Mouse (Mus musculus) heart, embryonic 16.5 days (tissue): Measurements from ENCODE around the gene Mical3. TPM values are rescaled to one million over a fixed set of nuclear protein-coding genes. Genes with fewer than 3 reads are reported as not detected.

ENCODE experiments used
- ATAC-seq: fragments of 200-750 bp; cut with Nextera tagmentation; replicated peaks from 2 replicates; pipeline ENCODE4 v1.8.0; 2017; ENCODE audit warnings: moderate number of reproducible peaks; ENCODE audit not compliant: insufficient read depth, low FRiP score; ENCODE audit errors: extremely low read depth
- H3K27ac ChIP-seq: fragments of 300-500 bp; sonication (generic); 2 replicates; pipeline ENCODE4 v1.5.1; 2014; ENCODE audit warnings: mild to moderate bottlenecking, low read length, control low read depth, moderate library complexity
- H3K27me3 ChIP-seq: fragments of 300-500 bp; sonication (generic); 2 replicates; pipeline ENCODE4 v1.6.1; 2014; ENCODE audit warnings: low read length, mixed read lengths; ENCODE audit not compliant: control insufficient read depth, insufficient read depth
- H3K36me3 ChIP-seq: fragments of 300-500 bp; sonication (generic); 2 replicates; pipeline ENCODE4 v1.6.1; 2014; ENCODE audit not compliant: control insufficient read depth, insufficient read depth
- H3K4me1 ChIP-seq: fragments of 300-500 bp; sonication (generic); 2 replicates; pipeline ENCODE4 v1.6.1; 2014; ENCODE audit warnings: low read length, mixed read lengths; ENCODE audit not compliant: control insufficient read depth, insufficient read depth
- H3K4me2 ChIP-seq: fragments of 300-500 bp; sonication (generic); 2 replicates; pipeline ENCODE4 v1.6.1; 2014; ENCODE audit warnings: low read depth, mild to moderate bottlenecking, control low read depth, low read length
- H3K4me3 ChIP-seq: fragments of 300-500 bp; sonication (generic); 2 replicates; pipeline ENCODE4 v1.5.1; 2014; ENCODE audit warnings: mild to moderate bottlenecking, control low read depth, low read length
- H3K9ac ChIP-seq: fragments of 300-500 bp; sonication (generic); 2 replicates; pipeline ENCODE4 v1.6.1; 2014; ENCODE audit warnings: low read length, control low read depth
- H3K9me3 ChIP-seq: fragments of 300-500 bp; sonication (generic); replicated peaks from 2 replicates; pipeline ENCODE4 v1.6.1; 2016; ENCODE audit warnings: low read length; ENCODE audit not compliant: control insufficient read depth
- WGBS: fragments of 180-500 bp; shearing (Covaris S2); extraction: QIAGEN DNeasy Blood & Tissue Kit; methylation state at CpG from one replicate; pipeline ENCODE4 v1.1.7; 2014; 5-methylcytosine and 5-hydroxymethylcytosine counted together
- polyA plus RNA-seq: library from polyadenylated mRNA; unstranded; fragments of >200 nt; fragmentation: Nextera tagmentation; extraction: Ambion mirVana; gene quantifications from 2 replicates; pipeline ENCODE4 v1.2.1, GENCODE M21; 2015

Gene Mical3
- polyA plus RNA-seq, 1 experiment from 2014 or later: 27.2 TPM

DNA sequence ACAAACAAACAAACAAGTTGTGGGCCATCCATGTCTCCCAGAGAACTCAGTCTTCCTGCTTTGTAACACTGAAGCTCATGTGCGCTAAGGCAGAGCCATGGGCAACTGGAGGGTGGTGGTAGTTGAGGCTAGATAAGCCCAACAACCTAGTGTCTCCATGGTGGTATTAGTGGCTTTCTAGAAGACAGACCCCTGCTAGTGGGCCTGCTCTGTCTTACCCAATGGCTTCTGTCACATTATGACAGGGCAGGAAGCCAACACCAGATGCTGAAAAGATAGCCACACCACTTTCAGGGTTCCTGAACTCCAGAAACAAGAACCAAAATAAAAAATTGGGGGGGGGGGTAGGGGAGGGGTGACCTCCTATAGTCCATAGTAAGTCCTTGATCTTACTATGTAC lies 55.0 kb downstream of the Mical3 start:
- no peak overlapping the region for H3K9ac ChIP-seq
- 91% methylated on average over 1 of the region's 1 CpGs for WGBS
- H3K4me1 ChIP-seq: peaks cover 46% of the 10 kb centered on the region
- no peak overlapping the region for H3K27ac ChIP-seq
- H3K4me3 ChIP-seq: no peak overlapping the region
- no peak overlapping the region for H3K4me2 ChIP-seq
- no peak for ATAC-seq
- no peaks in the 10 kb centered on the region for H3K9me3 ChIP-seq
- H3K36me3 ChIP-seq: no peaks in the 10 kb centered on the region
- no peaks in the 10 kb centered on the region for H3K27me3 ChIP-seq

DNA sequence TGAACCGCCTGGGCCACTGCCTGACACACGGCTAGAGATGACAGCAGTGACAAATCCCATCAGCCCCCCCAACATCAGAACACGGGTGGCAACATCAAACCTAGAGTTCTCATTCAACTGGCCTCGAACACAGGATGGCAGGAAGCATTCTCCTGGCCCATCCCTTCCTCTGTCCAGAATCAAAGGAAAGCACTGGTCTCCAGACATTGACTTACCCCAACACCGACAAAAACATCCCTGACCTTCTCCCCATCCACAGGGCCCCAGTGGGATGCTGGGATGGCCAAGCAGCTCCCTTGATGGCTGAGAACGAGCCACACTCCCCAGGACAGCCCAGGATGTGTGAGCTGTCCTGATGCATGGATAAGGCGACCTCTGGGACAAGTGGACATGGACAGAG lies 57.5 kb downstream of the Mical3 start:
- Histone ChIP-seq H3K27me3 (no peaks in the 10 kb centered on the region), H3K9ac (no peak overlapping the region), H3K9me3 (no peaks in the 10 kb centered on the region), H3K27ac (no peak overlapping the region), H3K4me2 (no peak overlapping the region), H3K4me1 (peaks cover 57% of the 10 kb centered on the region), H3K36me3 (no peaks in the 10 kb centered on the region), H3K4me3 (no peak overlapping the region)
- no peak for ATAC-seq
- WGBS: 69% methylated on average over 7 of the region's 7 CpGs

DNA sequence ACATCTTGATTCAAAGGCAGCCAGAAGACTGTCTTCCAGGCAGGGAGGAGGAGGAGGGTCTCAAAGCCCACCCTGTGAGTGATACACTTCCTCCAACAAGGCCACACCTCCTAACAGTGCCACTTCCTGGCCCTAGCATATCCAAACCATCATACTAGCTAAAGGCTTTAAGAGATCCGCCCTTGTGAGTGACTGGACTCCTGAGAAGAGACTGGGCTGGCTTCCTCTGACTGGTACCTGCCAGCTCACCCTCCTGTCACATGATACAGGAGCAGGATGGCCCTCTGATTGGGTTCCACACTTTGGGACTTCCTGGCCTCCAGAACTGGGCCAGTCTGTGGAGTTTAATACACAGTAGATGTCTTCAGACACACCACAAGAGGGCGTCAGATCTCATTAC lies 58.2 kb downstream of the Mical3 start:
- Histone ChIP-seq H3K36me3 (no peaks in the 10 kb centered on the region), H3K27me3 (no peaks in the 10 kb centered on the region), H3K4me2 (no peak overlapping the region), H3K9me3 (no peaks in the 10 kb centered on the region), H3K4me3 (no peak overlapping the region), H3K9ac (no peak overlapping the region), H3K27ac (no peak overlapping the region), H3K4me1 (peaks cover 62% of the 10 kb centered on the region)
- 72% methylated on average over 2 of the region's 2 CpGs for WGBS
- no peak for ATAC-seq

DNA sequence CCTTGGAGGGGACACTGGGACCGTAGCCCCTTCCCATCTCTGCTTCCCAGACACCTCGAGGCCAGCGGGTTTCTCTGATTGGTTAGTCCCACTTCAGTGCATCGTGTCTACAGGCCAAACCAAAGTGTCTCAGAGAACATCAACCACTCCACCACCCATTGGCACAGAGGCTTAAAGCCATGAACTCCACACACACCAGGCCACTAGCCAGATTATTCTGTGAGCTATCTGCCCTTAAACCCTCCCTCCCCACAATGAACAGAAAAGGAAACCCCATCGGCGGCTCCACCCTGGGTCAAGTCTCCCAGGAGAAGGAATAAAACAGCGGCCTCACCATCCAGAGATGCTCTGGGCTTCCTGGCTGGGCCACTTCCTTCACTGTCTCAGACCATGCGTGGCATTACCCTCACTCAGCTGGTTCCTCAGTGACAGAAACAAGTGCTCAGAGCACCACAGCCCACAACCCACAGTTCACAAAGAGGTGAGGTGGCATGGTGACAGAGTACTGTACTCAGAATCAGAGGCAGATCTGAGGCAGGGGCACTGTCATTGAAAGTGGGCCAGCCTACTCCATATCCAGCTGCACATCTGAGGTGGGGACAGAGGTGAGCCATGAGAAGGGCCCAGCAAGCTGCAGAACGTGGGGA lies 60.1 kb downstream of the Mical3 start:
- Histone ChIP-seq H3K4me3 (no peak overlapping the region), H3K9me3 (no peaks in the 10 kb centered on the region), H3K4me1 (peaks cover 68% of the 10 kb centered on the region), H3K9ac (no peak overlapping the region), H3K27me3 (no peaks in the 10 kb centered on the region), H3K4me2 (no peak overlapping the region), H3K27ac (no peak overlapping the region), H3K36me3 (no peaks in the 10 kb centered on the region)
- 65% methylated on average over 9 of the region's 9 CpGs for WGBS
- no peak for ATAC-seq

DNA sequence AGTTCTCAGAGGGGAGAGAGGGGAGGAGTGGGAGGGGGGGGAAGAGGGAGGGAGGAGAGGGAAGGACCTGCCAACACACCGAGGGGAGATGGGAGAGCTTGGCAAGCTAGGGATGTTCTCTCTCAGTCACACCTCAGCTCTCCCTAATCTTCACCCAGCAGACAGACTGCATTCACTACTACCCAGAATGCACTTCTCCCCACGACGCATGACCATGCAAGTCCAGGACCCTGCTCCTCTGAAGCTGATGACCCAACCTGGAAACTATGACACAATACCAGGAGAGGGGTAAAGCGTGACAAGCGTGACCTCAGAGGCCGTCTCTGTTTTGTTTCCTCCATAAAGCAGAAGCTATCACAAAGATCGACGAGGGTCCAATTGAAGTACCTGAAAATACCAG lies 61.6 kb downstream of the Mical3 start:
- 0 out of 2 replicates have a peak overlapping the region, but pooled peaks have one; percentile 2 for H3K4me2 ChIP-seq
- peaks cover 77% of the 10 kb centered on the region for H3K4me1 ChIP-seq
- no peaks in the 10 kb centered on the region for H3K36me3 ChIP-seq
- H3K9me3 ChIP-seq: no peaks in the 10 kb centered on the region
- H3K27me3 ChIP-seq: no peaks in the 10 kb centered on the region
- WGBS: 22% methylated on average over 8 of the region's 8 CpGs
- ATAC-seq: peak; percentile 66
- no peak overlapping the region for H3K4me3 ChIP-seq
- H3K27ac ChIP-seq: peak overlapping the region; percentile 83
- no peak overlapping the region for H3K9ac ChIP-seq

DNA sequence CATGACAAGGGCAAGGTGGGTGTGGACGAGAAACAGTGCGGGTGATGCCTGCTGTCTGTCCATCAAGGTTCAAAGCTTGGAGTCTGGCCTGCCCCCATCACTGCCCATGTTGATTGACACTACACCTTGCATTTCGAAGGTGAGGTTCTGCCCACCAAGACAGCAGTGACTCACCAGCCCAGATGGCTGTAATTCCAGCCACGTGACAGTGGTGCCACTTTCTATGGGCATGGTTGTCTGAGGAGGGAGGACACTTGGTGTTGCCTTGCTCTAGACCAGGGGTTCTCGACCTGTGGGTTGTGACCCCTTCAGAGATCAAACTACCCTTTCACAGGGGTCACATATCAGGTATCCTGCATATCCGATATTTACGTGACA lies 62.7 kb downstream of the Mical3 start:
- Histone ChIP-seq H3K4me1 (peaks cover 84% of the 10 kb centered on the region), H3K4me3 (no peak overlapping the region), H3K27me3 (no peaks in the 10 kb centered on the region), H3K4me2 (peak overlapping the region; percentile 11; the same call in 1 of the 2 replicates), H3K36me3 (no peaks in the 10 kb centered on the region), H3K9ac (no peak overlapping the region), H3K27ac (peak overlapping the region; percentile 83), H3K9me3 (no peaks in the 10 kb centered on the region)
- 57% methylated on average over 7 of the region's 7 CpGs for WGBS
- ATAC-seq: no peak

DNA sequence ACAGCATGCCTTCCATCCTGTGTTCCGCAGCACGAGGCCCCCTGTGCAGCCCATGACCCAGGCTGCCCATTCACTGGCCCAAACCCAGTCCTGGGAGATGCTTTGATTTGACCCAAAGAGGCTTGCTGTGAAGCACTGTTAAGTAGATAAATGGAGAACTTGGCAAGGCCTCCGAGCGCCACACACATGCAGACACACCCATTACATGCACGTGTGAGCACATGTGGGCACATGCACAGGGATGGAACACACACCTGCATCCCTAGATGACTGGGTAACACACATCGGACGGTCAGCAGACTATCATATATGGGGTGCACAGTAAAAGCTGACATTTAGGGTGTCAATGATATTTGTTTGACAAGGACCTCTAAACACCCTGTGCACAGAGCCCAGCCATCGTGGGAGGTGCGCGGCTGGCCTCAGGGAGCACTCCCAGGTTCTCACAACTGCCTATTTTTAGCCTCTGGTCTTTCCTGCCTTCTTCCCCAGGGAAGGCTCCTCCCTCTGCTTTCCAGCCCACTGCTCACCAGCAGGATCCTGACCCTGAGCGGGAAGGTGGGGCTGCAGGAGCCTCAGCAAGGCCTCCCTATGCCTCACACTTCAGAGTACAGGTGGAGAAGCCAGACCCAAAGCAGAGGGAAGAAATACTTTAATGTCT lies 63.2 kb downstream of the Mical3 start:
- no peaks in the 10 kb centered on the region for H3K9me3 ChIP-seq
- no peaks in the 10 kb centered on the region for H3K36me3 ChIP-seq
- peak; percentile 20 for ATAC-seq
- H3K4me3 ChIP-seq: no peak overlapping the region
- peak overlapping the region; percentile 11 for H3K4me2 ChIP-seq
- H3K27me3 ChIP-seq: no peaks in the 10 kb centered on the region
- H3K9ac ChIP-seq: 0 out of 2 replicates have a peak overlapping the region, but pooled peaks have one; percentile 4
- WGBS: 29% methylated on average over 11 of the region's 11 CpGs
- peaks cover 84% of the 10 kb centered on the region for H3K4me1 ChIP-seq
- peak overlapping the region; percentile 83 for H3K27ac ChIP-seq

DNA sequence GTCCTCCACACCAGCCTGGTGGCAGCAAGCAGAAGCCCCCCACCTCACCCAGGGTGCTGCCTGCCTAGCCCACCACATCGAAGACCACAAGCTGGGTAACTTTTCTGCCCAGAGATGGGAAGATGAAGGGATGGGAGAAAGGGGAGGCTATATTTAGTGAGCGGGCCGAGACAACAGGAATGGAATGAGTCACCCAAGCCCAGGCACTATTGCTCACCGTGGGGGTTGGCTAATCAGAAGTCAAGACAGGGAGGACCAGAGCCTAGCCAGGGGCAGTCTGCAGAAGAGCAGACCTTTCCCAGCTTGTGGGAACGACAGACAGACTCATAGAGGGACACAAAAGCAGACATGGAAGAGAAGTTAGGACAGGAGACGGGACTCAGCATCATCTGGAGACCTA lies 64.0 kb downstream of the Mical3 start:
- Histone ChIP-seq H3K27me3 (no peaks in the 10 kb centered on the region), H3K4me1 (peaks cover 84% of the 10 kb centered on the region)

DNA sequence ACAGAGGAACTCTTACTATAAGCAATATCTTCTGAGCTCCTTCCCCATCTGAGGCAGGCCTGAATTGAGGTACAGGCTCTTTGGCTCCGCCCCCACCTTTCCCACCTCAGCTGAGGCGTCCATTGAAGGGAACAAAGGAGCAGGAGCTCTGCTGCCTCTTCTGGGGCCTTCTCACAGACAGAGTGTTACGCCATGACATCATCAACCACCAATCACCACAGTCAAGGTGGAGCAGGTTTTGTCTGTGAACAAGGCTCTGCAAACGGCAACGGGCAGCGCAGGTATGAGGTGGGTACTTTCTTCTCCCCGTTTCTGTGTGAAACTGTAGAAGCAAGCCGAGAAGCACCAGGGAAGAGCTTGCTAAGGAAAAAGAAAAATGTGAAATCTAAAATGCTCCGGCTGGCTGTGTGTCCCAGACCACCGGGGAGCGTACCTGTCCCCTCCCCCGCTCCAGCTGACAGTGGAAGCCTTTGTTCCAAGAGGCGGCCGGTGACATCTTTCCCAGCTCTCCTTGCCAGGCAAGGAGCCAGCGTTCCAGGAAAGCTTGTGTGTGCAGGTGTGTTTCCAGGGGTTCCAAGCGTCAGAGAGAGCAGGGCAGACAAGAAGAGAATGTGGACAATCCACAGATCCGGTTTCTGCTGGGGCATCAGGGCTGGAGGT lies 66.3 kb downstream of the Mical3 start:
- H3K4me2 ChIP-seq: peak overlapping the region; percentile 11
- WGBS: 48% methylated on average over 17 of the region's 17 CpGs
- H3K27ac ChIP-seq: peak overlapping the region; percentile 70
- no peaks in the 10 kb centered on the region for H3K36me3 ChIP-seq
- peaks cover 65% of the 10 kb centered on the region for H3K4me1 ChIP-seq
- no peak overlapping the region for H3K4me3 ChIP-seq
- peak overlapping the region; percentile 47 for H3K9ac ChIP-seq
- H3K27me3 ChIP-seq: no peaks in the 10 kb centered on the region
- ATAC-seq: no peak
- no peaks in the 10 kb centered on the region for H3K9me3 ChIP-seq

More for the DNA sequence above, 64.0 kb downstream of the Mical3 start:
- Histone ChIP-seq H3K36me3 (no peaks in the 10 kb centered on the region), H3K4me2 (peak overlapping the region; percentile 16; the same call in 1 of the 2 replicates), H3K9ac (0 out of 2 replicates have a peak overlapping the region, but pooled peaks have one; percentile 14), H3K27ac (peak overlapping the region; percentile 83), H3K9me3 (no peaks in the 10 kb centered on the region), H3K4me3 (no peak overlapping the region)
- ATAC-seq: peak; percentile 55; the same call in 1 of the 2 replicates
- WGBS: 24% methylated on average over 6 of the region's 6 CpGs
